Mouse (Mus musculus): Measurements from ENCODE around the gene Trp53rkb.

Trp53rkb gene

DNA sequence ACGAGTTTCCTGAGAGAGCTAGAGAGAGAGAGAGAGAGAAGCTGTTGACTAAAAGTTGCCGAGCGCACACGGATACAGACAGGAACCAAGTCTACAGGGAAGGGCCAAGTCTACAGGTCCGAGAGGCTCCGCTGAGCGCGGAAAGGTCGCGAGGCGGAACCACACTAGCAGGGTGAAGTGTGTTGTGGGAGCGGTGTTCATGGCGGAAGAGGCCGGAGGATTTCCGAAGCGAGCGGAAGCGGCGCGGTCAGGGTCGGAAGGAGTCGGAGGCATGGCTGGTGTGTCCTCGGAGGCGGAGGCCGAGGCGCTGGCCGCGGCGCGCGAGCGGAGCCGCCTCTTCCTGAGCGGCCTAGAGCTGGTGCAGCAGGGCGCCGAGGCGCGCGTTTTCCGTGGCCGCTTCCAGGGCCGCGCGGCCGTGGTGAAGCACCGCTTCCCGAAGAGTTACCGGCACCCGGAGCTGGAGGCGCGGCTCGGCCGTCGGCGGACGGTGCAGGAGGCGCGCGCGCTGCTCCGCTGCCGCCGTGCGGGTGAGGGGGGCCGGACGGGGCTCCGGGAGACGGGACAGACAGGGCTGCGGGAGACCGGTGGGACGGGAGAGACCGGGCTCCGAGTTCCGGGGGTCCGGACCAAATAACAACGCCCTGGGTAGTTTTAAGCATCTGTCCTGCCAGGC lies 1.3 kb downstream of the Trp53rkb start:
- ATAC-seq (ENCODE audit: insufficient number of reproducible peaks, low FRiP score, low TSS enrichment): peak; percentile 92

GRCm38 (mm10) chr2:166799615-166800472 lies 7.5 kb downstream of the Trp53rkb start:
- ATAC-seq (ENCODE audit: insufficient number of reproducible peaks, low FRiP score, low TSS enrichment): no peak

DNA sequence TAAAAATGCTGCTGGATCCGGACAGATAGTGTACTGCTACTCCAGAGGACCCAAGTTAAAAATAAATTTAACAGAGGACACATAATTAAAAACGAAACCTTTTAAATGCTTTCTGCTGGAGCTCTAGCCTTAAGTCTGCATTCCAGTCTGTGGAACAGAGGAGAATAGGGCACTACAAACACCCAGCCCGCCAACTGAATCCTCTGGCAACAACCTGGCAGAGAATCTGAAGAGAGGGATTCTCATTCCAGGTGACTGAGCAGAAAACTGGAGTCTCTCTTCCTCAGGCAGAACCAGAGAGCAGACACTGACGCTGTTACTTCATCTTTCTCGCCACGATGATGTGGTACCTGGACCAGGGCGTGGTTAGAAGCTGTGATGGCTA lies 8.1 kb downstream of the Trp53rkb start:
- no peak for ATAC-seq (ENCODE audit: insufficient number of reproducible peaks, low FRiP score, low TSS enrichment)

DNA sequence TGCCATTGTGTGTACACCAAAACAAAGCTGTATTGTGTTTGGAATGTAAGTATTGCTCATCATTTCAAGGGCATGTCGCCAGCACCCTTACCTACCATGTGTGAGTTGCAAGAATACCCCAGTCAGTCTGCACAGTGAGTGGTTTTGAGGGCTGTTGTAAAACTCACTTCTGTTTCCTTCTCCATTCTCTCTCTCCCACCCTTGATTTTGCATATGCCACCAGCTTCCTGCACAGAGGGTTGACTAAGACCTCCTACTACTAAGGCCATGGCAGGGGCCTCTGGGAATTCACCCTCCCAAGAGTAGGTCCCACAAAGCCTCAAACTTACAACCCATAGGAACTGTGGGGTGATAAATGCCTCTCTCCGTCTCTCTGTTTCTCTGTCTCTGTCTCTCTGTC lies 9.1 kb downstream of the Trp53rkb start:
- no peak for ATAC-seq (ENCODE audit: insufficient number of reproducible peaks, low FRiP score, low TSS enrichment)

DNA sequence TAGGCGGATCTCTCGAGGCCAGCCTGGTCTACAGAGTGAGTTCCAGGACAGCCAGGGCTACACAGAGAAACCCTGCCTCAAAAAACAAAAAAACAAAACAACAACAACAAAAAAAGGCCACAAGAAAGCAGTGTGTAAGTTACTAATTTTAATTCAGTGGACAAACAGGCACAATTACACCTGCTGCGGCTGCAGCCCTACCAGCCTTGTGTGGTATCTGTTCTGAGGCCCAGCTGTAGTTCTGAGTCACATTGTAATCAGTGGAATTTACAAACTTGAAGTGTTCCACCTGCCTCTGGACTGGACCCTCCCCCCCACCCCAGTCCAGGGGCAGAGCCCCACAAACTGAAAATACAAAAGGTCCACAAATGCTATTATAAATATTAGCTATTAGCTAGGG lies 11.0 kb downstream of the Trp53rkb start:
- no peak for ATAC-seq (ENCODE audit: insufficient number of reproducible peaks, low FRiP score, low TSS enrichment)

DNA sequence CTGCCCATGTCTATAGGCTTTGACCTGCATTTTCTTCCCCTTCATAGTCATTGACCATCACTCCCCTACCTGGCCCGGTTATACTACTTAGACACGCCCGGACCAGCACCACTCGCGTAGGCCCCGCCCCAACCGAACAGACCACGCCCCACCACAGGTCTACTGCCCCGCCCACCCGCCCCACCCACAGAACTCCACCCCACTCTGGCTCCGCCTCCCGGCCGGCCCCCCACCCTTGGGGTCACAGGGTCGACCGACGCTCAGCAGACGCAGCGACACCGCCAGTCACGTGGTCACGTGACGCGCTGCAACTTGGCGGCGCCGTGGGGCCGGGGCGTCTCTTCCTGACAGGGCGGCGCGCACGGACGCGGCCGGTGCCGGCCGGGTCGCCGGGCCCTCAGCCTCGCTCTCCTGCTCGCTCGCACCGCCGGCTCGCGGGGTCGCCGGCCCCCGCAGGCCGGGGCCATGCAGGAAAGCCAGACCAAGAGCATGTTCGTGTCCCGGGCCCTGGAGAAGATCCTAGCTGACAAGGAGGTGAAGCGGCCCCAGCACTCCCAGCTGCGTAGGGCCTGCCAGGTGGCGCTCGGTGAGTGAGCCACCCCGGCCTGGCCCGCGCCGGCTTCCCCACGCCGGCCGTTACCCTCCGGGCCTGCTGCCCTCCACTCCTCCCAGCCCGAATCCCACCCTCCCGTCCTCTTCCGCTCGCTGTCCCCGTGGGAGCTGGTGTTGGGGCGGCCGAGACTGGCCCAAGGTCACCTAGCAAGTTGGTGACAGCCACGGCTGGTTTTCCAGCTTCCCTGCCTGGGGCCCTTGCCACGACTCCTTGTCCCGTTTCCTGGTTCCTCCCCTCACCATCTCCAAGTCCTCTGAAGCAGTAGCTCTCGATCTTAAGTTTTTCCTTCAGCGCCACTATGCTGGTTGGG lies 13.2 kb downstream of the Trp53rkb start, which contains the start of gene Arfgef2:
Gene Arfgef2, plus strand, starts transcription at position 339 of the 923 bp plus-strand sequence.
- peak; percentile 86 for ATAC-seq (ENCODE audit: insufficient number of reproducible peaks, low FRiP score, low TSS enrichment)

DNA sequence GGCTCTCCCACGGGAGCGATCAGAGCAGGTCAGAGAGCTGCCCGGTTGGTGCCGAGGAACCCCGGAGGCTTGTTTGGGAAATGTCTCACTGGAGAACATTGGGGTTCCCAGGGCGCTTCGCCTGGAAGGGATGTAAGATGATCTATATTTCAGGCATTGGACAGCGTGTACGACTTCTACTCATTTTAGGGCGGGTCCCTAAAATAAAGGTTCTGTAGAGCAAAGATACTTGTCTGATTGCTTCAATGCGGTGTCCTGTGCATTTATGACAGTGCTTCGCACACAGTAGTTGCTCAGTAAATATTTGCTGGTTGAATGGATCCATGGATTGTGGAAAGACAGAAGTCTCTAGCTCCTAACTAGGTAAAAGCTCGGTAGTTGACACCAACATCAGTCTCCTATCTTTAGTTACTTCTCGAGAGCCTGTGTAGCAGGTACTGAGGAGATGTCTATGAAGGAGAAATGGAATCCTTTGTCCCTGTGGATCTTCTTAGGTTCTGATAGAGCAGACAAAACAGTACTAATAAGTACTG lies 13.9 kb downstream of the Trp53rkb start:
- ATAC-seq (ENCODE audit: insufficient number of reproducible peaks, low FRiP score, low TSS enrichment): 0 out of 2 replicates have a peak, but pooled peaks have one; percentile 16

DNA sequence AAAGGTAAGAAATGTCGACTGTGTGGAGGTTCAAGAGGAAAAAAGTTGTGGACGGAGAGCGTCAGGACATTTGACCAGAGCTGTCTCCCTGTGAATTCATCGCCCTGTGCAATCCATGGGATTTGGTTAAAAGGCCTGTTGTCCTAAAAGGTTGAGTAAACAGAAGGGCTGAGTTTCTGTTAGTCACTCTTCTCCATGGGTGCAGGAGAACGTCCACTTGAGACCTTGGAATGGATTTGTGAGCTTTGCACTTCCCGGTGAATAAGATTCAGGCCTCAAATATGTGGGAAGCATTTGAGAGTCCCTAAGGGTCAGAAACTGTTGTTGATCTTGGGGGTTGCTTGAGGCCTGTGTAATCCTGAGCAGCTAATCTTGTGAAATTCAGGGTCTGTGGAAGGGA lies 14.5 kb downstream of the Trp53rkb start:
- no peak for ATAC-seq (ENCODE audit: insufficient number of reproducible peaks, low FRiP score, low TSS enrichment)

- ATAC-seq (ENCODE audit: insufficient number of reproducible peaks, low FRiP score, low TSS enrichment): no peak
Observed at GRCm38 (mm10) chr2:166809499-166809898, 17.2 kb downstream of the Trp53rkb start.

- ATAC-seq (ENCODE audit: insufficient number of reproducible peaks, low FRiP score, low TSS enrichment): no peak
Observed at GRCm38 (mm10) chr2:166810821-166811220, 18.5 kb downstream of the Trp53rkb start.

DNA sequence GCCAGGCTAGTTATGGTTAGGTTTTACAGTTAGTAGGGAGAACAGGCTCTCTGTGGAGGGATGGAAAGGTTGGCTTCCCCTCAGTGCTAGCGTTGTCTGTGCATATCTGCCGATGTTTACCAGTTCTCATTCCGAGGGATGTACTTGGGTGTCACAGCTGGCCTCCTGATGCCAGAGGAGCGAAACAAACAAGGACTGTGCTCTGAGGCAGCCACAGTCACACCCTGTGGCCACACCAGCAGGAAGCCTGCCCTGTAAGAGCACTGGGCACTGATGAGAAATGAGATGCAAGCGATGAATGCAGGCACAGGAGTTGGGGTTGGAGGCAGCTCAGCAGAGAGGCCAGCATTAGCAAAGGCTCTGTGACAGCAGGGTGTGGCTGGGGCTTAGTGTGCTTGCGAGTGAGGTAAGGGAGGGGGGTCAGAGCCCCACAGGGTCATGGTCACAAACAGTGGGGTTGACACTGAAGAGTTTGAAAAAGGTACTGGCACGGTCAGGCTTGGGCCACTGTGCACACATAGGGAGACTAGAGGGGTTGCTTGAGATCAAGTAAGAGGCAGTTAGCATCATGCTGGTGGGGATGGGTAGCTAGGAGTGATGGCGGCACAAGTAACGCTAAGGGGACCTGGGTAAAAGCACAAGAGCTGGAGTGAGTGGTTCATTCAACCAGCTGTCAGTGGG lies 26.3 kb downstream of the Trp53rkb start:
- no peak for ATAC-seq (ENCODE audit: insufficient number of reproducible peaks, low FRiP score, low TSS enrichment)

DNA sequence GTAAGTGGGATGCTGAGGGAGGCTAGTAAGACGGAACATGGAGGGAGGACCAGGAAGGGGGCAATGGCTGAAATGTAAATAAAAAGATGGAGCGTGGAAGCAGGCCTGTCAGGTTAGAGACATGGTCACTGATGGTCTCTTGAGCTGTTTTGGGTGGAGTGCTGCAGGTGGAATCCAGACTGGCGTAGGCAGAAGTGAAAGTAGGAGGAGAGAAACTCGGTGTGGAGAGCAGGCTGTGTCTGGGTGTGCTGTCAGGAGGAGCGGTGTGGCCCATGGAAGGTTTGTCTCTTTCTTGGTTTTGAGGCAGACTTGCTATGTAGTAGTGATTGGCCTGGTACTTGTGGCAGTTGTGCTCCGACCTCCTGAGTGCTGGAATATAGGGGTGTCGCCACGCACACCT lies 27.5 kb downstream of the Trp53rkb start:
- ATAC-seq (ENCODE audit: insufficient number of reproducible peaks, low FRiP score, low TSS enrichment): no peak

DNA sequence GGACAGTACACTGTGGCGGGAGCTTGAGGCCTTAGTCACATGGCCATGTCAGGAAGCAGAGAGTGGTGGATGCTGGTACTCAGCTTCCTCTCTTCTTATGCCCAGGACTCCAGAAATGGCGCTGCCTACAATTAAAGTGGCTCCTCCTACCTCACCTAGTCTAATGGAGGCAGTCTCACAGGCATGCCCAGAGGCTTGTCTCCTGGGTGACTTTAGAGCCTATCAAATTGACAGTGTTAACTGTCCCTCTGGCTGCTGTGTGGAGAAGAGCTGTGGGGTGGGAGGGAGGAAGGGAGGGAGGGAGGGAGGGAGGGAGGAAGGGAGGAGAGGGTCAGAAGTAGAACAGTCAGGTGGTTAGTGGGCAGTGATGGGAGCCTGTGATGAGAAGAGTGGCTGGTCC lies 28.5 kb downstream of the Trp53rkb start:
- ATAC-seq (ENCODE audit: insufficient number of reproducible peaks, low FRiP score, low TSS enrichment): no peak

GRCm38 (mm10) chr2:166821406-166821805 lies 29.1 kb downstream of the Trp53rkb start:
- no peak for ATAC-seq (ENCODE audit: insufficient number of reproducible peaks, low FRiP score, low TSS enrichment)

- no peak for ATAC-seq (ENCODE audit: insufficient number of reproducible peaks, low FRiP score, low TSS enrichment)
Observed at GRCm38 (mm10) chr2:166822119-166822826, 29.9 kb downstream of the Trp53rkb start.

DNA sequence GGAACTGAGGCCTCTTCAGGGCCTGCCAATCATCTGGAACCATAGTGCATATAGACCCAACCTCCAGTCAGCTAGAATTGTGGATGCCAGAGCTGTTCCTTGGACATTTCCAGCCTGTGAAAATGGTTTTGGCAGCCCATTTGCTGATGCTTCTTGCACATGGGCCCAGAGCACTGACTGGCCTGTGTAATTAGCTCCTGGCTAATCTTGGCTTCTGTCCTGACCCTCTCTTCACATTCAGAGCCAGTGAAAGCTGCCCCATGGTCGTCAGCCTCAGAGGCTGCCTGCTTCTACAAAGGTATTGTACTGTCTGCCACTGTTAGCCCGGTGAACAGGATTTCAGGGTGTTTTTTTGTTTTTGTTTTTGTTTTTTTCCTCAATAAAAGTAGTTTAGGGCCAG lies 30.6 kb downstream of the Trp53rkb start:
- no peak for ATAC-seq (ENCODE audit: insufficient number of reproducible peaks, low FRiP score, low TSS enrichment)

DNA sequence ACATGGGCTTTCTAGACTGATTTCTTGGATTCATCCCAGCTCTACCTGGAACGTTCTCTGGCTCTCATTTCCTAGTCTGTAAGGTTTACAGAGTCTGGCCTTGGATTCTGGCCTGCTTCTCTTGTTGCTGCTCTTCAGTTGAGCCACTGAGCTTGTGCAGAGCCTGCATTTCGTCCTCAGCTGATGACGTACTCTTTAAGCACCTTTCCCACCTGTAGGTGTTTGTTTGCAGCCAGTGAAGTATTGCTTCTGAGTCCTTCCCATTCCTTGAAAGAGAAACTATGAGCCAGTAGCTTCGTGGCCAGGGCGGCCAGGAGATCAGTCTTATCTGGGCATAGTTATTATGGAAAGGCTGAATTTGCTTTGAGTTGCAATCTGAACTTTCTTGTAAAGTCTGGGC lies 32.1 kb downstream of the Trp53rkb start:
- ATAC-seq (ENCODE audit: insufficient number of reproducible peaks, low FRiP score, low TSS enrichment): no peak

GRCm38 (mm10) chr2:166824998-166825397 lies 32.7 kb downstream of the Trp53rkb start:
- no peak for ATAC-seq (ENCODE audit: insufficient number of reproducible peaks, low FRiP score, low TSS enrichment)

Data from cerebellum, adult (tissue).